Mouse (Mus musculus) ovary, postnatal 14 days (tissue): ENCODE data around the gene Gm13697.
"Not testable (repeated sequence)": the region's sequence is repeated elsewhere in the genome, so short reads cannot be mapped to it uniquely, and the experiment has no call there.

Experiments used
- DNase-seq: peaks from one replicate; pipeline ENCODE4 v3.0.0; 2022; ENCODE audit warnings: low spot score

The Gm13697 gene

GRCm38 (mm10) chr2:83984443-83984842, at the start of gene Gm13697:
TSS of gene Gm13697 (plus strand) at chr2:83984743.
- DNase-seq: not testable (repeated sequence)

GRCm38 (mm10) chr2:83940931-83941361, 43.6 kb upstream of the Gm13697 start, which contains the start of gene Zswim2:
TSS of gene Zswim2 (minus strand) at chr2:83941228.
- peak; percentile 11 for DNase-seq

- DNase-seq: no peak
Measured at GRCm38 (mm10) chr2:83941378-83941777, 43.2 kb upstream of the Gm13697 start.

GRCm38 (mm10) chr2:83941792-83942191, 42.8 kb upstream of the Gm13697 start:
- no peak for DNase-seq

GRCm38 (mm10) chr2:83955393-83955792, 29.1 kb upstream of the Gm13697 start, which contains the start of gene Gm13698:
TSS of gene Gm13698 (plus strand) at chr2:83955693.
- not testable (repeated sequence) for DNase-seq

GRCm38 (mm10) chr2:83961203-83961602, 23.3 kb upstream of the Gm13697 start, which contains the start of gene Gm13693:
TSS of gene Gm13693 (plus strand) at chr2:83961503.
- DNase-seq: not testable (repeated sequence)

- DNase-seq: not testable (repeated sequence)
Measured at GRCm38 (mm10) chr2:83967013-83967412, 17.5 kb upstream of the Gm13697 start, which contains the start of gene Gm13695. TSS of gene Gm13695 (plus strand) at chr2:83967313.

GRCm38 (mm10) chr2:83972823-83973222, 11.7 kb upstream of the Gm13697 start, which contains the start of gene Gm13696:
TSS of gene Gm13696 (plus strand) at chr2:83973123.
- not testable (repeated sequence) for DNase-seq

DNA sequence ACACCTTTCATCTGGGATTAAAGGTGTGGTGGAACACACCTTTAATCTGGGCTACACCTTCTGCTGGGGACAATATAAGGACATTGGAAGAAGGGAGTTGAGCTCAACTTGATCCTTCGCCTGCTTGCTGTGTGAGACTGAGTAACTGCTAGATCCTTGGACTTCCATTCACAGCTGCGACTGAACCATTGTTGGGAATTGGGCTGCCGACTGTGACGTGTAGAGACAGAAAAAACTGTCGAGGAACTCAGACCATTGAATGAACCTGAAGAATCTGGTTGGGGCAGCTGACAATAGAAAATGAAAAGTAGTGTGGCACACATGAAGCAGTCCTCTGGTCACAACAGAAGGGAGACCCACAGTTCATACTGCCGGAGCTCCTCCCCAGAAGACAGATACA, 5.9 kb upstream of the Gm13697 start, which contains the start of gene Gm13694:
Gene Gm13694 (plus strand): TSS at position 301 of the 400 bp plus-strand sequence.
- DNase-seq: not testable (repeated sequence)

- DNase-seq: not testable (repeated sequence)
Measured at GRCm38 (mm10) chr2:83990253-83990652, 5.7 kb downstream of the Gm13697 start, which contains the start of gene Gm13691. TSS of gene Gm13691 (plus strand) at chr2:83990553.

DNA sequence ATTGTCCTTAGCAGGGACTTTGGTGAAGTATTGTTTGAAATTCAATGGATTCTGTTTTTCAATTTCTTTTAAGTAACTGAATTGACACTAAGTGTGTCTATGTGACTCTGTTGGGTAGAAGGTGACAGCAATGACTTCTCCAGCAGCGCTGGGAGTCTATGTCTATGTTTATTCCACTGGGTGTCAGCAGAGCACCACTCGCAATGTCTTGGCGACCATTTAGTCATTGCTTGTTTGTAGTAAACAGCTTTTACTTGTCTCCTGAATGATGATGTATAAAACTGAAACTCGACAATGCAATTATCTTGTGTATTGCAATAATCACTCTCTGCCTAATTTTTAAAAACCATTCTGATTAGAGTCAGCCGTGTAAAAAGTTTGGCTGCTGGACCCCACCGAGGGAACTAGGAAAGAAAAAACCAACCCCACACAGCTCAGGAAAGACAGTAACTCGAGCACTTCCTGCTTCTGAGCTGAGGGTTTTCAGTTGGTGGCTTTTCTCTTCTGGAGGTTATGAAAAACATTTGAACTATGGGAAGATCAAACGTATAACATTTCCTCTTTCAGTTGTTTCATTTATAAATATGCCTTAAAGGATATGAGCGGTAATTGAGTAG, 9.2 kb downstream of the Gm13697 start:
- DNase-seq: not testable (repeated sequence)

GRCm38 (mm10) chr2:83994526-83994925, 10.0 kb downstream of the Gm13697 start:
- not testable (repeated sequence) for DNase-seq

- no peak for DNase-seq
Measured at GRCm38 (mm10) chr2:84008913-84009312, 24.4 kb downstream of the Gm13697 start.

- no peak for DNase-seq
Measured at GRCm38 (mm10) chr2:84009818-84010217, 25.3 kb downstream of the Gm13697 start.

- DNase-seq: no peak
Measured at GRCm38 (mm10) chr2:84014572-84014971, 30.0 kb downstream of the Gm13697 start.

- not testable (repeated sequence) for DNase-seq
Measured at GRCm38 (mm10) chr2:84016291-84016690, 31.7 kb downstream of the Gm13697 start.

GRCm38 (mm10) chr2:84018330-84018729, 33.8 kb downstream of the Gm13697 start:
- no peak for DNase-seq

- DNase-seq: no peak
Measured at GRCm38 (mm10) chr2:84019519-84020305, 35.2 kb downstream of the Gm13697 start.

DNA sequence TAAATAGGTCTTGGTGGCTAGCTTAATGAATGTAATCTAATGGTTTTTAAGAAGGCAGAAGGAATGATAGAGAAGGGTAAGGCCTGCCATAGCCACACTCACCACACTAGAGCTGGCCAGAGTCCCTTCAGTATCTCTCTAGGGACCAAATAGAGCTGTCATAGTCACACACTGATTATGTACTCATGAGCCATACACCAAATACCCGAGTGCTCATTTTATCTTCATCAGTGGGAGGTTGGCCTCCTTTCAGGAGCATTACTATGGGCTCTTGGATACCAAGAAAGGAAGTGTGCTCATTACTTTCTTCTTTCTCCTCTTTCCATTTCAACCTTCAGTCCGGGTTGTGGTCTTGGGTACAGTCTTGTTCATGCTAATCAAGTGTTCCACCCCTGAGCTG, 37.4 kb downstream of the Gm13697 start:
- DNase-seq: no peak

DNA sequence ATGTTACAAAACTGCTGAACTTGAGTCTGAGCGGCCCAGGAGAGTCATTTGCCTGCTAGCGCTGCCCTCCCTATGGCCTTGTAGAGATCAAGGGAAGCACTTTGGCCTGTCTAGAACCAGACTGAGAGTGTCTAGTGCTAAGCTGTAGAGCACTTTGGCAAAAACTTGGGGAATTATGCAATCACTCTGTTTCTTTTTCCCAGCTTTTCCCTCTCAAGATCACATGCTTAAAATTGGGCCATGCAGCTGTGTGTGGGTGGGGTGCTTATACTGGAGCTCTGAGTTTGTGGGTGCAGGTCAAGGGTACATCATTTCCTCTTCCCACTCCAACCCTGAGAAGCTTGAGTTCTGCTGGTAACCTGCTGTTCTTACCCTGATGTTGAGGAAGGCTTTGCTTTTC, 38.4 kb downstream of the Gm13697 start:
- no peak for DNase-seq

DNA sequence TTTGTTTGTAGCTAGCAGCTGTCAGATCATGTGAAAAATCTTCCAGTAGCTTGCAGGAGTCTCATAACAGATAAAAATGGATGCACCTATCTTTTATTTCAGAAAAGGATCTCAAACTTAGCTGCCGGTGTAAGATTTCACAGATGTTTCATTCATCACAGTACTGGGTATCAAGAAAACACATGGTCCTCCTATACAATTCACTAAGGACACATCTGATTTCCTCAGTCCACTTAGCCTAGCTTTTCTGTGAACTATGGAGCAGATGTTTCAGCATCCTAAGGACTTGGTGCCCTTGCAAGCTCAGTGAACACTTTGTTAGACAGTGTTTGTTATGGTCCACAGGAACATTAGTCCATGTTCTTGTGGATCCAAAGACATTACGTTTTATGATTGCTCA, 38.8 kb downstream of the Gm13697 start:
- no peak for DNase-seq

DNA sequence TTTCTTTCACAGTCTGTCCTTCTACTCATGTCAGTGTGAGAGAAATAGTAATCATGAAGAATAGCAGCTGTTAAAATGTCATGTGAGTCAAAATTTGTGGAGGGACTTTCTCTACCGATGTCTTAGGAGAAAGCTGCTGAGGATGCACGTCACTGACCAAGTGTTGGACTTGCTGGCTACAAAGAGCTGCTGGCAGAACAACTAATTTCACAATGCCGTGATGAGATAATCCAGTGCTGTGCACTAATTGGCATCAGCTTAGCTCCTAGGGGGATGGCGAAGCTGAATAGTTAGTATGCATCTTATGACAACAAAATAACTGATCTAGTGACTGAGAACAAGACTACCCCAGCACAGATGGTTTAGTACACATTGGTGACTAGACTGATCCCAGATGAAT, 40.7 kb downstream of the Gm13697 start:
- DNase-seq: no peak

DNA sequence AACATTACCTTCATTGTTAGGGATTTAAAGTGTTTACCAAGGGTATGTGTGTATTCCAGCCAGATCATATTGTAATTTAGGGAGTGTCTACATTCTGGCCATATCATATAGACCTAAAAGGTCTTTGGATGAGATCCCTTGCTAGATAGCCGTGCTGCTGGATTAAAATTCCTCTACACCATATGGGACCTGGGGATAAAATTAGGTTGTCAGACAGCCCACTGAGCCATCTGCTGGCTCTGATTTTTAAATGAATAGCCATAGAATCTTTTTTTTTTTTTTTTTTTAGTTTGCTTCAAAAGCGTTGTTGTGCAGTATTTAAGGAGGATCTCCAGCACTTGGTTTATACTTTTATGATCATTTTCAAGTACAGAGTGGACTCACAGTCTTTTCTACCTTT, 48.0 kb downstream of the Gm13697 start:
- no peak for DNase-seq
